18 mouse cellular contexts compared by ENCODE assay signal in genomic region chr16:15254669-15255068, GRCm38 (mm10).
A peak's percentile ranks its signal among the peaks of the same experiment; 100 is the strongest.
DNase-seq lines count a peak whose midpoint lies in the region; ATAC-seq and TF ChIP-seq lines count a peak whose summit lies in the region.
"Had no signal": no experiment of that assay in that cellular context is flagged by ENCODE, and none has a peak within 500 bp of the region (broad histone marks: within the 10 kb centered on the region; RNA-seq: fewer than 3 reads in every experiment).

No protein-coding gene starts in this region.

- H3K27ac ChIP-seq in kidney, postnatal 0 days: no peak overlapping the region
- H3K27ac ChIP-seq: embryonic facial prominence, embryonic 10.5 days; forebrain, embryonic 10.5 days; gastrocnemius, adult 2 months; hindbrain, embryonic 15.5 days had no signal

- no peak overlapping the region for H3ac ChIP-seq in myocyte (ENCODE audit: control insufficient read depth, insufficient read length)

- no peaks in the 10 kb centered on the region for H3K79me2 ChIP-seq in myocyte (ENCODE audit: control insufficient read depth, insufficient read depth)

- H3K4me2 ChIP-seq in kidney, postnatal 0 days (ENCODE audit: low read length): no peak overlapping the region
- peak overlapping the region; percentile 20 for H3K4me2 ChIP-seq in myocyte (ENCODE audit: low read depth)
- H3K4me2 ChIP-seq: heart, embryonic 12.5 days; hindbrain, embryonic 15.5 days had no signal

- no peak overlapping the region for H3K9ac ChIP-seq in kidney, postnatal 0 days (ENCODE audit: low read depth, low read length)
- H3K9ac ChIP-seq: heart, embryonic 12.5 days; hindbrain, embryonic 15.5 days had no signal

- WGBS in kidney, postnatal 0 days: 47% methylated on average over 2 of the region's 2 CpGs

- peaks cover 11% of the 10 kb centered on the region for H3K4me1 ChIP-seq in kidney, postnatal 0 days (replicated peaks; ENCODE audit: insufficient read depth, low read length)
- H3K4me1 ChIP-seq: embryonic facial prominence, embryonic 10.5 days; forebrain, embryonic 10.5 days; hindbrain, embryonic 15.5 days had no signal

- H3K27me3 ChIP-seq in kidney, postnatal 0 days (ENCODE audit: insufficient read depth, low read length): no peaks in the 10 kb centered on the region
- H3K27me3 ChIP-seq in myocyte (ENCODE audit: control insufficient read depth, insufficient read depth, insufficient read length): no peaks in the 10 kb centered on the region
- H3K27me3 ChIP-seq: heart, embryonic 12.5 days; hindbrain, embryonic 15.5 days had no signal

- peak; percentile 13 for DNase-seq in adrenal gland, adult 2 months
- DNase-seq in adrenal gland, adult 8-10 months: no peak
- peak; percentile 67 for DNase-seq in kidney, postnatal 0 days (ENCODE audit: low spot score)
- no peak for DNase-seq in kidney, adult 9 months
- peak; percentile 60 for DNase-seq in NIH3T3 (ENCODE audit: low read depth)
- DNase-seq in retina, postnatal 1 day: no peak
- DNase-seq: adrenal gland, postnatal 14 days; cerebellum, adult 2 months; cerebellum, postnatal 10 days; gastrocnemius, adult 2 months; gastrocnemius, postnatal 25 days had no signal

- no peak overlapping the region for H3K4me3 ChIP-seq in kidney, postnatal 0 days (replicated peaks; ENCODE audit: low read depth, low read length)
- no peak overlapping the region for H3K4me3 ChIP-seq in myocyte
- H3K4me3 ChIP-seq: embryonic facial prominence, embryonic 10.5 days; erythroblast, embryonic 14.5 days; forebrain, embryonic 10.5 days; gastrocnemius, adult 2 months; heart, embryonic 12.5 days; hindbrain, embryonic 15.5 days had no signal

- H3K9me3 ChIP-seq in kidney, postnatal 0 days (replicated peaks; ENCODE audit: low read length): no peaks in the 10 kb centered on the region
- H3K9me3 ChIP-seq: embryonic facial prominence, embryonic 10.5 days; forebrain, embryonic 10.5 days; heart, embryonic 12.5 days; hindbrain, embryonic 15.5 days had no signal

- TF ChIP-seq CTCF in kidney, postnatal 0 days (IDR thresholded peaks at IDR 0.05; ENCODE audit: low read depth): no peak

- TF ChIP-seq POLR2A in myocyte (IDR thresholded peaks at IDR 0.05; ENCODE audit: insufficient read length, low read depth): no peak

- no peak for ATAC-seq in kidney, postnatal 0 days (replicated peaks; ENCODE audit: low FRiP score, low read depth)
- ATAC-seq: forebrain, embryonic 14.5 days had no signal

- H3K36me3 ChIP-seq in kidney, postnatal 0 days (ENCODE audit: insufficient read depth, low read length): no peaks in the 10 kb centered on the region
- no peaks in the 10 kb centered on the region for H3K36me3 ChIP-seq in myocyte (ENCODE audit: control insufficient read depth, insufficient read depth)
- H3K36me3 ChIP-seq: embryonic facial prominence, embryonic 10.5 days; forebrain, embryonic 10.5 days; heart, embryonic 12.5 days; hindbrain, embryonic 15.5 days had no signal

TF ChIP-seq in myocyte, 11 proteins besides CTCF, POLR2A, EP300 and RAD21:
- no peak for TF ChIP-seq TCF3 (IDR thresholded peaks at IDR 0.05; ENCODE audit: insufficient read length, low read depth)
- TF ChIP-seq E2F4 (IDR thresholded peaks at IDR 0.05; ENCODE audit: insufficient read depth): no peak
- no peak for TF ChIP-seq MAX (IDR thresholded peaks at IDR 0.05; ENCODE audit: low read depth)
- TF ChIP-seq MYOG (IDR thresholded peaks at IDR 0.05; ENCODE audit: control insufficient read depth in 1 of 3, insufficient read depth in 1 of 3, insufficient read length in 2 of 3, low read depth in 2 of 3): no peak
- TF ChIP-seq USF1 (IDR thresholded peaks at IDR 0.05; ENCODE audit: low read depth): peak; percentile 66
- no peak for TF ChIP-seq REST (IDR thresholded peaks at IDR 0.05; ENCODE audit: insufficient read depth, insufficient read length)
- TF ChIP-seq TCF12 (IDR thresholded peaks at IDR 0.05; ENCODE audit: insufficient read depth, poor library complexity, severe bottlenecking): no peak
- no peak for TF ChIP-seq POLR2AphosphoS2 (IDR thresholded peaks at IDR 0.05; ENCODE audit: insufficient read length, low read depth)
- no peak for TF ChIP-seq SRF (IDR thresholded peaks at IDR 0.05; ENCODE audit: control insufficient read depth, insufficient read length, low read depth)
- TF ChIP-seq CEBPB (IDR thresholded peaks at IDR 0.05; ENCODE audit: insufficient read depth, poor library complexity, severe bottlenecking): peak; percentile 92
- no peak for TF ChIP-seq MYOD1 (IDR thresholded peaks at IDR 0.05; ENCODE audit: control insufficient read depth in 1 of 3, insufficient read length in 2 of 3, low read depth in 2 of 3)

Comparison
In these comparisons a context has a peak if more than half of its experiments do, and no peak if none do; other contexts are left out.
1. DNase-seq: peak in adrenal gland, adult 2 months (single experiment), kidney, postnatal 0 days (single experiment) and NIH3T3 (single experiment); none in adrenal gland, adult 8-10 months (single experiment), kidney, adult 9 months (single experiment) and retina, postnatal 1 day (single experiment).